Mouse (Mus musculus) left cerebral cortex, postnatal 14 days (tissue): ENCODE measurements around the gene Ttbk1. TPM values are rescaled to one million over a fixed set of nuclear protein-coding genes. Genes with fewer than 3 reads are reported as not detected.

Source experiments
- DNase-seq, 2 experiments: peaks; one replicate each; pipeline ENCODE4 v3.0.0; 2021 to 2022; ENCODE audit warnings: low spot score in 2 of 2, mixed read lengths in 1 of 2
- intact Hi-C: fragments of 180-260 bp; cut with DNase I; formaldehyde crosslinking; loops from one replicate; pipeline ENCODE4 v1.15.1; 2025
- total RNA-seq, 2 experiments: library from RNA; stranded (reverse); gene quantifications; 2 replicates each; pipeline ENCODE4 v1.2.3; 2021

Ttbk1 gene
- total RNA-seq, 2 experiments from 2014 or later = 135 to 142 TPM

GRCm38 (mm10) chr17:46484021-46484431 is 3.4 kb downstream of the Ttbk1 start:
- peak in 1 of 2 experiments; percentile 38 for DNase-seq
- intact Hi-C loops = no loop called here

- intact Hi-C loops = no loop called here
- peak; percentile 70 for DNase-seq
Measured at GRCm38 (mm10) chr17:46483561-46484001, 3.9 kb downstream of the Ttbk1 start.

GRCm38 (mm10) chr17:46477286-46477685 is 10.2 kb downstream of the Ttbk1 start:
- intact Hi-C loops = no loop called here
- no peak for DNase-seq

- no peak for DNase-seq
Measured at GRCm38 (mm10) chr17:46476601-46477000, 10.9 kb downstream of the Ttbk1 start.

GRCm38 (mm10) chr17:46467830-46468229 is 19.6 kb downstream of the Ttbk1 start:
- intact Hi-C loops = no loop called here
- DNase-seq = no peak

More at GRCm38 (mm10) chr17:46476601-46477000, 10.9 kb downstream of the Ttbk1 start:
- intact Hi-C loops = no loop called here

GRCm38 (mm10) chr17:46462226-46462625 is 25.2 kb downstream of the Ttbk1 start:
- no peak for DNase-seq
- intact Hi-C loops = no loop called here

GRCm38 (mm10) chr17:46461347-46461746 is 26.1 kb downstream of the Ttbk1 start:
- DNase-seq = no peak
- intact Hi-C loops = no loop called here

- intact Hi-C loops = no loop called here
- no peak for DNase-seq
Measured at GRCm38 (mm10) chr17:46460673-46461072, 26.8 kb downstream of the Ttbk1 start.

- intact Hi-C loops = no loop called here
- no peak for DNase-seq
Measured at GRCm38 (mm10) chr17:46458439-46458838, 29.0 kb downstream of the Ttbk1 start.

- intact Hi-C loops = no loop called here
- peak; percentile 38 to 41 for DNase-seq
Measured at GRCm38 (mm10) chr17:46457791-46458190, 29.7 kb downstream of the Ttbk1 start.

GRCm38 (mm10) chr17:46455110-46455691 is 32.3 kb downstream of the Ttbk1 start:
- DNase-seq = no peak
- intact Hi-C loops = no loop called here

GRCm38 (mm10) chr17:46454539-46454938 is 32.9 kb downstream of the Ttbk1 start:
- intact Hi-C loops = no loop called here
- no peak for DNase-seq

GRCm38 (mm10) chr17:46453970-46454411 is 33.5 kb downstream of the Ttbk1 start:
- peak in 1 of 2 experiments; percentile 41 for DNase-seq
- intact Hi-C loops = no loop called here

GRCm38 (mm10) chr17:46453302-46453948 is 34.0 kb downstream of the Ttbk1 start:
- intact Hi-C loops = no loop called here
- no peak for DNase-seq

- intact Hi-C loops = no loop called here
- DNase-seq = no peak
Measured at GRCm38 (mm10) chr17:46452683-46453082, 34.8 kb downstream of the Ttbk1 start.

- intact Hi-C loops = no loop called here
- no peak for DNase-seq
Measured at GRCm38 (mm10) chr17:46446264-46446663, 41.2 kb downstream of the Ttbk1 start.

GRCm38 (mm10) chr17:46444839-46445579 is 42.5 kb downstream of the Ttbk1 start:
- intact Hi-C loops = no loop called here
- no peak for DNase-seq

GRCm38 (mm10) chr17:46439176-46439575 is 48.3 kb downstream of the Ttbk1 start:
- intact Hi-C loops = no loop called here
- no peak for DNase-seq

GRCm38 (mm10) chr17:46438298-46438873 is 49.1 kb downstream of the Ttbk1 start, which contains the start of gene Slc22a7:
Gene Slc22a7 (minus strand): TSS chr17:46438457.
- intact Hi-C loops = no loop called here
- no peak for DNase-seq
